Mouse (Mus musculus) forebrain, embryonic 12.5 days (tissue): ENCODE data around the gene Arid3b. TPM values are rescaled to one million over a fixed set of nuclear protein-coding genes. Genes with fewer than 3 reads are reported as not detected.

Experiments used
- ATAC-seq: fragments of 200-750 bp; cut with Nextera tagmentation; 2 replicates; pipeline ENCODE4 v1.8.0; 2017; ENCODE audit warnings: moderate TSS enrichment; ENCODE audit not compliant: low FRiP score
- H3K27ac ChIP-seq: fragments of 300-500 bp; sonication (generic); 2 replicates; pipeline ENCODE4 v1.5.1; 2016; ENCODE audit warnings: mild to moderate bottlenecking
- H3K27me3 ChIP-seq: fragments of 300-500 bp; sonication (generic); 2 replicates; pipeline ENCODE4 v1.6.1; 2016; ENCODE audit warnings: mild to moderate bottlenecking
- H3K36me3 ChIP-seq: fragments of 300-500 bp; sonication (generic); replicated peaks from 2 replicates; pipeline ENCODE4 v1.6.1; 2016; ENCODE audit warnings: mild to moderate bottlenecking
- H3K4me1 ChIP-seq: fragments of 300-500 bp; sonication (generic); 2 replicates; pipeline ENCODE4 v1.6.1; 2016
- H3K4me2 ChIP-seq: fragments of 300-500 bp; sonication (generic); 2 replicates; pipeline ENCODE4 v1.6.1; 2016; ENCODE audit warnings: mild to moderate bottlenecking, moderate library complexity
- H3K4me3 ChIP-seq: fragments of 300-500 bp; sonication (generic); replicated peaks from 2 replicates; pipeline ENCODE4 v1.5.1; 2016; ENCODE audit warnings: mild to moderate bottlenecking
- H3K9ac ChIP-seq: fragments of 300-500 bp; sonication (generic); 2 replicates; pipeline ENCODE4 v1.6.1; 2016; ENCODE audit warnings: mild to moderate bottlenecking
- H3K9me3 ChIP-seq: fragments of 300-500 bp; sonication (generic); 2 replicates; pipeline ENCODE4 v1.6.1; 2016
- WGBS: fragments of 180-500 bp; shearing (Covaris S2); methylation state at CpG from one replicate; pipeline ENCODE4 v1.1.7; 2016; 5-methylcytosine and 5-hydroxymethylcytosine counted together
- polyA plus RNA-seq: library from polyadenylated mRNA; unstranded; fragments of >200 nt; fragmentation: Nextera tagmentation; extraction: Ambion mirVana; gene quantifications from 2 replicates; pipeline ENCODE4 v1.2.1, GENCODE M21; 2016

Gene Arid3b
- polyA plus RNA-seq, 1 experiment from 2014 or later = 20.6 TPM

DNA sequence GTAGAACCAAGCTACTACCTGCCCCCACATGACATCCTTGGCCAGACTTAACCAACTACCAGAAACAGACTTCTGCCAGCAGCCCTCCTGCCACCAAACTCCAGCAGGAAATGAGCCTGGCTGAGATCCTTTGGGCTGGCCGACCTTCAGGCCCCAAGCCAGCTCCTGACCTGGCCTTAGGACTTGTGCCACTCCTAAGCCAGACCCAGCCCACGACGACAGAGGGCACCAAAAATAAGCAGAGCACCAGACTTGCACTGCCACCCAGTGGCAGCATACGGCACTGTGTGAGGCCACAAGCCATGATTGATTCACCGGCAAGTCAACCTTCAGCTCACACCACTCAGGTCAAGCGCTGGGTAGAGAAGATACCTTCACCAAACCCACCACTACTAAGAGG is 77.3 kb downstream of the Arid3b start:
- Histone ChIP-seq H3K27ac (no peak overlapping the region), H3K4me1 (peaks cover 27% of the 10 kb centered on the region), H3K4me3 (no peak overlapping the region), H3K27me3 (no peaks in the 10 kb centered on the region), H3K36me3 (peaks cover 70% of the 10 kb centered on the region), H3K4me2 (no peak overlapping the region), H3K9ac (no peak overlapping the region), H3K9me3 (no peaks in the 10 kb centered on the region)
- 27% methylated on average over 6 of the region's 6 CpGs for WGBS
- ATAC-seq = no peak

DNA sequence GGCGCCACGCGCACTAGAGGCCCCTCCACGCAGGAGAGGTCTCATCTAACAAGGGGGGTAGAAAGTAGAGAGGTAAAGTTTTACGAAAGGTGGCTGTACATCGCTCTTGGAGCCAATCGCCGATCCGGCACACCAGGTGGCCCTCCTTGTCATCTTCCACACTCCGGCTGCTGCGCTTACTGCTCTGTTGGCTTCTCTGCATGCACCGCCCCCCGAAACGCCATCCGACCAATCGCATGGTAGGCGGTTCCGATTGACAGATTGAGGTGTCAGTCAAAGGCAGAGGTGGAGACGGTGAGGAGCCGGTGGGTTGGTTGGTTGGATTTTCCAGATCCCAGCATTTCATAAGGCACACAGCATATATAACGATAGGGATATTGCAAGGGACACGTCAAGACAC is 78.1 kb downstream of the Arid3b start:
- 88% methylated on average over 22 of the region's 22 CpGs for WGBS
- no peaks in the 10 kb centered on the region for H3K9me3 ChIP-seq
- H3K27me3 ChIP-seq = no peaks in the 10 kb centered on the region
- no peak overlapping the region for H3K4me3 ChIP-seq
- no peak overlapping the region for H3K9ac ChIP-seq
- H3K36me3 ChIP-seq = peaks cover 77% of the 10 kb centered on the region
- no peak overlapping the region for H3K4me2 ChIP-seq
- H3K4me1 ChIP-seq = peaks cover 20% of the 10 kb centered on the region
- no peak for ATAC-seq
- no peak overlapping the region for H3K27ac ChIP-seq

DNA sequence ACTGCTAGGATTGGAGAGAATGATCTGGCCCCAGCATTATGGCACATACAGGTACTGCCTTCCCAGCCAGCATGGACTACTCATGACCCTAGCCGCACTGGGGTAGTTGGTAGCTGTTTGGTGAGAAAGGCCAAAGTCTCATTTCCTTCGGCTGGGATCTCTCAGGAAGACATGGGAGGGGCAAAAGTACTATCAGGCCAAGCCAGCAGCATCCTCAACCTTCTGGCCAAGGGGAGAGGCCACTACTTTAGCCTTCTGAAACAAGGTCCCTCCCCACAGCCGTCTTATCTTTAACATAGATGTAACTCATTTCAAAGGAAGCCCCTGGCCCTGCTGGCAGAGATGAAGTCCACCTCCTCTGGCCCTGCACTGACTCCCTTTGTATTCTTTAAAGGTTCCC is 79.0 kb downstream of the Arid3b start:
- no peak overlapping the region for H3K4me2 ChIP-seq
- no peak overlapping the region for H3K27ac ChIP-seq
- WGBS = 90% methylated on average over 3 of the region's 3 CpGs
- no peak for ATAC-seq
- peaks cover 87% of the 10 kb centered on the region for H3K36me3 ChIP-seq
- H3K9me3 ChIP-seq = no peaks in the 10 kb centered on the region
- peaks cover 10% of the 10 kb centered on the region for H3K4me1 ChIP-seq
- H3K27me3 ChIP-seq = no peaks in the 10 kb centered on the region
- H3K9ac ChIP-seq = no peak overlapping the region
- no peak overlapping the region for H3K4me3 ChIP-seq

DNA sequence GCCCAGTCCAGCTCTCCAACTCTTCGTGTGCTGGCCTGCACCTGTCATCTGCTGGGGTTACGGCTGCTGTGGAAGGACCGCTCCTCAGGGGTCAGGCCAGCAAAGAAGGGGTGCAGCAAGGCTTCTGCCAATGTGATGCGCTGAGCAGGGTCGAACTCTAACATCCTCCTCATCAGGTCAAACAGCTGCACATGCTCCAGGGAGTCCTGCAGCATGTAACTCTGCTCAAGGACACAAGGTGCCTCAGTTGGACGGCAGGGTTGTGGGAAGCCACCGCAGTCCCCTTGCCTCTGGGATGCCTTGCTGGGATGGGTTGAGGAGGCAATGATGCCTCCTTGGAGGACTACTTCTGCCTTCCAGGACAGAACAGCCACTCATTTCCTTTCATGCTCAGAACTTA is 85.7 kb downstream of the Arid3b start:
- Histone ChIP-seq H3K9me3 (no peaks in the 10 kb centered on the region), H3K36me3 (peaks cover 99% of the 10 kb centered on the region), H3K4me3 (no peak overlapping the region), H3K9ac (no peak overlapping the region), H3K27me3 (no peaks in the 10 kb centered on the region), H3K4me1 (no peaks in the 10 kb centered on the region), H3K27ac (no peak overlapping the region), H3K4me2 (no peak overlapping the region)
- 94% methylated on average over 7 of the region's 7 CpGs for WGBS
- no peak for ATAC-seq

DNA sequence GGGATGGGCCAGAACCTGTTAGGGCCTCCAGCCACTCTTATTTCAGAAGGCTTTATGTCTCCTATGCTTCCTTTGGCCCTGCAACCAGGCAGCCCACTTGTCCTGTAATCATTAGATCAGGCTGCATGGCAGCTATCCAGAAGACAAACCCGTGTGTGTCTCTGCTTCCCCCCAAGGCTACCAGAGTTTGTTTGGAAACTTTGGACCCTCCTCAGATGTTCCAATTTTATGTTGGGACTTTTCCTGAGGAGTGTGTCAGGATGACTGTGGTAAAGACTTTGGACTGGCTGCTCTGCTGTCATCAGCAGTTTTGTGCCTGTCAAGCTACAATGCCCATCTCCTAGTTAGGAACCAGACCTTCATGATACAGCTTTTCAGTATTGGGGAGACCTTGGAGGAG is 87.8 kb downstream of the Arid3b start:
- H3K4me2 ChIP-seq = no peak overlapping the region

DNA sequence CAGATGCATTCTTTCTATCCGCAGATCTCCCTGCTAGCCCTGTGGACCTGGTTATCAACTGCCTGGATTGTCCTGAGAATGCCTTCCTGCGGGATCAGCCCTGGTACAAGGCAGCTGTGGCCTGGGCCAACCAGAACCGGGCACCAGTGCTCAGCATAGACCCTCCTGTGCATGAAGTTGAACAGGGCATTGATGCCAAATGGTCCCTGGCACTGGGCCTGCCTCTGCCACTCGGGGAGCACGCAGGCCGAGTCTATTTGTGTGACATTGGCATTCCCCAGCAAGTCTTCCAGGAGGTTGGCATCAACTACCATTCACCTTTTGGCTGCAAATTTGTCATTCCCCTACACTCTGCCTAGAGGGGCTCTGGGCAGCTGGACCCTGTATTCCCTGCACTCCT is 88.5 kb downstream of the Arid3b start:
- Histone ChIP-seq H3K9me3 (no peaks in the 10 kb centered on the region), H3K4me2 (no peak overlapping the region), H3K4me1 (no peaks in the 10 kb centered on the region), H3K4me3 (no peak overlapping the region), H3K9ac (no peak overlapping the region), H3K27ac (no peak overlapping the region), H3K36me3 (peaks cover 92% of the 10 kb centered on the region), H3K27me3 (no peaks in the 10 kb centered on the region)
- no peak for ATAC-seq
- WGBS = 93% methylated on average over 6 of the region's 6 CpGs

More for the DNA sequence above, 87.8 kb downstream of the Arid3b start:
- no peaks in the 10 kb centered on the region for H3K4me1 ChIP-seq
- H3K36me3 ChIP-seq = peaks cover 93% of the 10 kb centered on the region
- 74% methylated on average over 1 of the region's 1 CpGs for WGBS
- no peaks in the 10 kb centered on the region for H3K27me3 ChIP-seq
- H3K9ac ChIP-seq = no peak overlapping the region
- no peak overlapping the region for H3K27ac ChIP-seq
- no peaks in the 10 kb centered on the region for H3K9me3 ChIP-seq
- H3K4me3 ChIP-seq = no peak overlapping the region
- ATAC-seq = no peak

DNA sequence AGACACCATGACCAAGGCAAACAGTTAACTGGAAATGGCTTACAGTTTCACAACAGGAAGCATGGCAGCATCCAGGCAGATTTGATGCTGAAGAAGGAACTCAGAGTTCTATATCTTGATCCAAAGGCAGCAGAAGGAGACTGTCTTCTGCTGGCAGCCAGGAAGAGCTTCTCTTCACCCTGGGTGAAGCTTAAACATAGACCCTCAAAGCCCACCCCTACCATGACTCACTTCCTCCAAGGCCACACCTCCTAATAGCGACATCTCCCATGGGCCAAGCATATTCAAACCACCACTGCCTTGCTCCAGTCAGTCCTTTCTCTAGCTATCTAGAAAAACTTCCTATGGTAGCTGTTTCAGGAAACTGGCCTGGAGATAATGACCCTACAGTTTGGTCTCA is 89.5 kb downstream of the Arid3b start:
- WGBS = 90% methylated on average over 1 of the region's 1 CpGs
- Histone ChIP-seq H3K9ac (no peak overlapping the region), H3K4me2 (no peak overlapping the region), H3K27ac (no peak overlapping the region), H3K4me3 (no peak overlapping the region), H3K4me1 (no peaks in the 10 kb centered on the region), H3K36me3 (peaks cover 88% of the 10 kb centered on the region), H3K27me3 (no peaks in the 10 kb centered on the region), H3K9me3 (no peaks in the 10 kb centered on the region)
- ATAC-seq = no peak

DNA sequence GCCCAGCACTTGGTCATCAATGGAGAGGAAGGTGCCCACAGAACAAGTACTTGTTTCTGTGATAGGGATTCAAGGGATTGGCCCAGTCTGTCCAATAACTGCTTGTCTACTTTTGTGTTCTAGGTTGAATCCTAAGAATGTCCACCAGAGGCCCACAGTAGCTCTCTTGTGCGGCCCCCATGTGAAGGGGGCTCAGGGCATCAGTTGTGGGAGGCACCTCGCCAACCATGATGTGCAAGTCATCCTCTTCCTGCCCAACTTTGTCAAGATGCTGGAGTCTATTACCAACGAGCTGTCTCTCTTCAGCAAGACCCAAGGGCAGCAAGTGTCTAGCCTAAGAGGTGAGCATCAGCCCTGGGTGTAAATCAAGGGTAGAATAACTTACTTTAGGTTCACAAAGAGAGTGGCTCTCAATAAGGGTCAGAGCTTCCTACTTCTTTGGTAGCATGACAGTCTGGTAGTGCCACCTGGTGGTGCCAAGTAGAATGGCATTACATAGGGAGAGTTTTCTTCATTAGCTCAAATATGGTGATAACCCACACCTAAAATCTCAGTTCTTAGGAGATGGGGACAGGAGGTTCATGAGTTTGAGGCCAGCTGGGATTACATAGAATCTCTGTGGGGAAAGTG is 92.0 kb downstream of the Arid3b start:
- Histone ChIP-seq H3K4me1 (no peaks in the 10 kb centered on the region), H3K27ac (no peak overlapping the region), H3K9me3 (no peaks in the 10 kb centered on the region), H3K4me2 (no peak overlapping the region), H3K4me3 (no peak overlapping the region), H3K27me3 (no peaks in the 10 kb centered on the region), H3K36me3 (peaks cover 86% of the 10 kb centered on the region), H3K9ac (no peak overlapping the region)
- no peak for ATAC-seq
- WGBS = 74% methylated on average over 3 of the region's 3 CpGs

Other genes with a start within 250 kb of the Arid3b start
- gene Ulk3, start 247.3 kb downstream of the Arid3b start, polyA plus RNA-seq = 19.9 and 24.1 TPM in 2 replicates
- 0.65 TPM in 1 of 2 replicates, not detected in the other for gene Cplx3, start 230.5 kb downstream of the Arid3b start, polyA plus RNA-seq
- not detected in 2 replicates for gene Lman1l, start 216.0 kb downstream of the Arid3b start, polyA plus RNA-seq
- 28.6 and 29.8 TPM in 2 replicates for gene Csk, start 183.2 kb downstream of the Arid3b start, polyA plus RNA-seq
- gene Cyp1a2, start 153.1 kb downstream of the Arid3b start, polyA plus RNA-seq = not detected in 2 replicates
- not detected in 2 replicates for gene Cyp1a1, start 148.9 kb downstream of the Arid3b start, polyA plus RNA-seq
- gene Edc3, start 128.3 kb downstream of the Arid3b start, polyA plus RNA-seq = 39.4 and 40.2 TPM in 2 replicates
- gene Clk3, start 70.9 kb downstream of the Arid3b start, polyA plus RNA-seq = 90.2 and 96.7 TPM in 2 replicates
- gene Ubl7, start 74.2 kb upstream of the Arid3b start, polyA plus RNA-seq = 129 and 138 TPM in 2 replicates
- gene Sema7a, start 103.3 kb upstream of the Arid3b start, polyA plus RNA-seq = 0.43 and 1.4 TPM in 2 replicates
- gene Cyp11a1, start 169.6 kb upstream of the Arid3b start, polyA plus RNA-seq = 0.19 and 0.45 TPM in 2 replicates
- 10.7 and 11.6 TPM in 2 replicates for gene Stra6, start 227.0 kb upstream of the Arid3b start, polyA plus RNA-seq